Mouse (Mus musculus) C2C12 (cell line): ENCODE results near the gene Snph.

ENCODE experiments used
- CTCF ChIP-seq: IDR thresholded peaks from one replicate; pipeline ENCODE4 v1.5.1; 2011; ENCODE audit not compliant: control insufficient read depth, insufficient read depth, insufficient read length
- MAX ChIP-seq: IDR thresholded peaks from one replicate; pipeline ENCODE4 v1.6.1; 2011; ENCODE audit warnings: mild to moderate bottlenecking, control low read depth

DNA sequence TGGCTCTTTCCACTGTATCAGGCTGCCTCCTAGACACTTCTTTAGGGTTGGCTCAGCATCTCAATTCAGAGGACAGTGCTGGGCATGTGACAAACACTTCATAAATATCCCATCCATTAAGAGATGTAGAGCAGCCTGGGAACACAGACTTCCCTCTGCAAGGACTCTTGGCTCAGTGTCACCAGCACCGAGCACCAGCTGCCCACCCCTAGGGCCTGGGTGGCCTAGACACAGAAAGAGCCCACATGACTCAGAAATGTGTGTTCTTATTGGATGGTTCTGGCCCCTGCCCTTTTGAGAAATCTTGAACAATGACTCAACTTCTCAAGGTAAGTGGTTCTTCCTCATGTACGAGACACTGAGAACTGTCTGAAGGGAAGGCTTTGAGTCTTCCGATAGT, 4.4 kb downstream of the Snph start:
- TF ChIP-seq MAX (no peak), CTCF (no peak)
